Mouse (Mus musculus) layer of hippocampus, adult 18-20 months (tissue): ENCODE measurements at regions not wholly inside any gene's neighbourhood (a gene's known extent, or its start where the extent isn't known, plus 50 kb on each side); places are given as distances from the start of the nearest gene placed in this dataset.
A peak's percentile ranks its signal among the peaks of the same experiment; 100 is the strongest.

Experiments used
- DNase-seq, 2 experiments: peaks; one replicate each; pipeline ENCODE4 v3.0.0; 2022; ENCODE audit warnings: low spot score in 2 of 2

DNA sequence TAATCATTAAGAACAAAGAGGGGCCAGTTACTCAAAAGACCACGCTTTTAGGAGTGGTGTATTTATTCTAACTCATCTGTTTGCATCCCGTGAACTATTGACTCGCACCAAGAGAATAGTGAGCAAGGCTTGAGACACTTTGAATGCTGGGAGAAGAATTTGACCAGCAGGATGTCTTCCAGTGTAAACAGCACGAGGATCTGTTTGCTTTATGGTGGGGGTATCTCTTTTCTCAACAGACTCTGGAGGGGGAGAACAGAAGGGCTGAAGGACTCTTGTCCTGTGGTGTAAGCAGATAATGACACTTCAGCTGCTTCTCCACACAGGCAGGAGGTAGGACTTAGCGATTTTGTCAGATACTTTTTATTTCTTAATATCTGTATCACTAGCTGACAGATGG, 168.0 kb downstream of the Dact1 start:
- no peak for DNase-seq

DNA sequence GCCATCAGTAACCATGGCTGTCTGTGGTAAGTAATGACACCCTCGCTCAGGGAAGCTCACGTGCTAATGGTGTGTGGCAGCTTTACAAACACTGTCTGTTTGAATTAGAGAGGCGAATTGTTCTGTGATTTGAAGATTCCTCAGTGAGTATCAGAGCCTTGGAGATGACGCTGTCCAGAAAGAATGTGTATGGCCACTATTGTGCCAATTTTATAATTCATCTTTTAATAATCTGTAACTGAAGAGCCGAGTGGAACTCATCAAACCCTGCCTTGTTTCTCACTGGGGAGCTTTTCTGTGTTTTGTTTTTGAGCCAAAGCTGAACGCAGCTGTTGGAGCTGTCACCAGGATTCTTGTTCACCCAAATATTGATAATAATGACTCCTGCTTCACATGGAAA, 171.7 kb downstream of the Dact1 start:
- DNase-seq = peak in 1 of 2 experiments; percentile 35

DNA sequence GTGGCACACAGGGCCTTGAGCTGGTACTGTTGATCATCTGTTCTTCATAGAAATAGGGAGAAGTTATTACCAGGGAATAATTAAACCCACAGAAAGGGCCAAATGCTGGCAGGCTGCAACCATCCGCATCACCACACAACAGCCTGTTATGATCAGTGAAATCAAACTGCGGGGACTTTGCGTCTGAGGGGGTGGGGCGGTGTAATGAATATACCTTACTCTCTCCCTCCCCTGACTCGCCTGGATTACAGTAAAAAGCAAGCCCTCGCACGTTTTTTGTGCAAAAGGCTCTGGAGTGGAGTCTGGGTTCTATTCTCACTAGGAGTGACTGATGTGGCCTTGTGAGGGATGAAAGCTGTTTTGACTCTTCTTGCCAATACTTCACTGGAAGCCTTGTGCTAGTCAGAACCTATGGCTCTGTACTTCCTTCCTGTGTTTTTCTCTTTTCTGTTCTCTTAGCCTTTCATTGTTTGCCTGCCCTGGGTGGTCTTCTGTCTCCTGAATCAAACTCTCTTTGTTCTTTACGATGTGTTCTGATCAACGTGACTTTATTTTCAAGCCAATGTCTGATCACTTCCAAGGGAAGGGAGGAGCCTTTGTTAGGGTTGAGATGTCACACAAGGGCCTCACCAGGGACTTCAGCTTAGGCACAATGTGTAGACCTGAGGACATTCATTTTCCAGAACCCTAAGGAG, 172.4 kb downstream of the Dact1 start:
- peak; percentile 48 to 73 for DNase-seq

DNA sequence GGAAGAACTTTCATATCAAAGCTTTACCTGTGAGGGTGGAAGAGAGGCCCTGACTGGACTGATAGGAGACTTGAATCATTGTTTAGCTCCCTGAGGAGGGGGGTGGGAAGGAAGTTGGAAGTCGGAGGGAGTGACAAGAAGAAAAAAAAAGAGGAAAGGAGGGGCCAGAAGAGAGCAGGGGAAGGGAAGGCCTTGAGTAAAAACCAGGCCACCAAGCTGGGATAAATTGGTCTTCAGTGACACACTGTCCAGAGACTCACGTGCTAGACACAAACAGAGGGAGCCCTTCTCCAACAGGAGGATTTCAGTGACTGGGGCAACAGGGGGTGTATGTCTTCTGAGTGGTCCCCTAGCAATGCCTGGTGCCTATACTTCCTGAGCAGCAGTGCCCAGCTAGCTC, 172.9 kb downstream of the Dact1 start:
- DNase-seq = no peak

GRCm38 (mm10) chr12:71483536-71484165, 174.0 kb downstream of the Dact1 start:
- no peak for DNase-seq

GRCm38 (mm10) chr12:71484286-71484685, 174.6 kb downstream of the Dact1 start:
- DNase-seq = no peak

DNA sequence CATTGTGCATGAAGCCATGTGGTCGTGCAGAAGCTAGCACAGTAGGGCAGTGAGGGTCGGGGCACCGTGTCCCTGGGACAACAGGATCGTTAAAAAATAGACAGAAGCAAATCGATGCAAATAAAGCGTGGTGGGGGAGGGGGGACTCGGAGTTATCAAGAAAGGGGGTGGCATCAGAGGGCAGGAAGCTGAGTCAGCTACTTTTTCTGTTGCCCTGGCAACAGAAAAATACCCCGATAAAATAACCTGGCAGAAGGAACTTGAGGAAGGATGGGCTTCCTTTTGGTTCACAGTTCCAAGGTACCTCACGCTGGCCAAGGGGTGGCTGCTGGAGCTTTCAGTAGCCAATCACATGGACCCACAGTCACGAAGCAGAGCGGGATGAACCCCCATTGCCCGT, 176.4 kb downstream of the Dact1 start:
- no peak for DNase-seq

DNA sequence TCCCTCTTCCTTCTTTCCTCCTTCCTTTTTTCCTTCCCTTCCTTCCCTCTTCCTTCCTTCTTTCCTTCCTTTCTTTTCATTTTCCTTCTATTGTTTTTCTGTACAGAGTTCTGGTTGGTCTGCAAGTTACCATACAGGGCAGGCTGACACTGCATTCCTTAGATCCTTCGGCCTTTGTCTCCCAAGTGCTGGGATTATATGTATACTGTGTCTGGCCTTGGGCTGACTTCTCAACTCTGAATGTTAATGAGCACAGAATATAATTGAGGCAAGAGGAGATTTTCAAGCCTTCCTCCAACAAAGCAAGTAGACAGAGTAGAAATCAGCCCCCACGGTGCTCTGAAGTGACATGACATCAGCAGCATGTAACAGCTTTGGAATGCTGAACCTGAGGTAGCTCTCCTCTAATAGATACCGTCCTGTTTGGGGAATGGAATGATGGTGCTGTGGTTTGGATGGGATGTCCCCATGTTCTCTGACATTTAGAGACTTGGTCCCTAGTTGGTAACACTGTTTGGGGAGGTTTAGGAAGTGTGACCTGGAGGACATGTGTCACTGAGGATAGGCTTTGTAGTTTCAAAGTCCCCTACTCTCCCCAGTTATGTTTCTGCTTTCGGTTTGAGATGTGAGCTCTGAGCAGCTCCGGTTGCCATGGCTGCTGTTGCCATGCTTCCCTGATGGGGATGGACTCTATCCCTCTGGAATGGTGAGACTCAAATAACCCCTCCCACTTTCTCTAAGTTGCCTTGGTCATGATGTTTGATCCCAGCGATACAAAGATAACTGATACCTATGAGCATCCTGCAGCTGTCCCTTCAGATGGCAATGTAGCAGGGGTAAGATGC, 178.1 kb downstream of the Dact1 start:
- DNase-seq = peak; percentile 7 to 35

DNA sequence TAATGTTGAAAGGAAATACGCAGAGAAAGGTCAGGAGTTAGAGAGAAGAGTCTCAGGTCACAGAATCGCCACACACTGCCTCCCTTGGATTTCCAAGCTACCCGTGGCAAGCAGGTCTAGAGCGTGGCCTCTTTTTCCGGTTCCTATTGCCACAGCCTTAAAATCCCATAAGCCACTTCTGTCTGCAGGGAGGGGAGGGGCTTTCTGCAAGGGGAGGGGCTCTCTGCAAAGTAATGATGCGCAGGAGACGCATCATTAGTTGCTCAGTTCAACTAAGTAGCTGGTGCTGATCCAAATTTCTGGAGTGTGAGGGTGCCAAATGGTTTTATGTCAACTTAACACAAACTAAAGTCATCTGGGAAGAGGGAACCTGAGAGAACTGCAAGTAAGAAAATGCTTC, 179.6 kb downstream of the Dact1 start:
- no peak for DNase-seq

GRCm38 (mm10) chr12:71494803-71495293, 185.2 kb downstream of the Dact1 start:
- DNase-seq = peak in 1 of 2 experiments; percentile 18

GRCm38 (mm10) chr12:71498246-71499029, 188.8 kb downstream of the Dact1 start:
- DNase-seq = no peak

DNA sequence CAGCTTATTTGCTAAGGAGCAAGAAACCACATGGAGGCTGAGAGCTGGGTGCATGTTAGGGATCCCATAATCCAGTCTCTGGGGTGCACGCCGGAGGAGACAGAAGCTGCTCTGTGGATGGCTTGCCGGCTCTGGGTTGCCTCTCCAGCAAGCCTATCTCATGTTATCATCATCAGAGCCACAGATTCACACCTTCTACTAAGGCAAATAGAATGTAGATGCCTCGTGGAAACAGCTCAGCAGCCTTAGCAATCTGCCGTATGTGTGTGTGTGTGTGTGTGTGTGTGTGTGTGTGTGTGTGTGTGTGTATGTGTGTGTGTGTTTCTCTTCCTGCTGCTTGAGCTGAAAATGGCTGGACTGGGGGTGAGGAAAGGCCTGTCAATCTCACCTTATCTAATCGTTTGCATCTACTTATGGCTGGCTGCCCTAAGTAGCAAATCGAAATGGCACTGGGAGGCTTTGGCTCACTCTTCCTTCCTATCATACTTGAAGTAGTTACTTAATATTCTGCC, 191.7 kb downstream of the Dact1 start:
- DNase-seq = no peak

DNA sequence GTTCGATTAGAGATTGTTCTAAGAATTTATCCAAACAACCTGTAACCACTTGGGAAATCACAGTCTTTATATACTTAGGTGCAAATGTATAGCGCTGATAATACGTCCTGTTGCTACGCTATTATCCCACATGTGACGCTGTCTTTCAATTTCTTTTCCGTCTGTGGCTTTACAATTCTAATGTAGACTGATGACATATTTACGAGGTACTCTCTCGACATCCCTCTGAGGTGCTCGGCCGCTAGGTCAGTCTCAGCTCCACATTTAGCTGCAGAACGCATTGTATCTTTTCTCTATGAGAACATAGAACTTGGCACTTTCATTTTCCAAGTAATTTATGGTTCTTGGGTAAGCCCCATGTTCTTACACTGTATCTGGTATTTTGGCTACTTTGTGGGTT, 193.6 kb downstream of the Dact1 start:
- DNase-seq = no peak

DNA sequence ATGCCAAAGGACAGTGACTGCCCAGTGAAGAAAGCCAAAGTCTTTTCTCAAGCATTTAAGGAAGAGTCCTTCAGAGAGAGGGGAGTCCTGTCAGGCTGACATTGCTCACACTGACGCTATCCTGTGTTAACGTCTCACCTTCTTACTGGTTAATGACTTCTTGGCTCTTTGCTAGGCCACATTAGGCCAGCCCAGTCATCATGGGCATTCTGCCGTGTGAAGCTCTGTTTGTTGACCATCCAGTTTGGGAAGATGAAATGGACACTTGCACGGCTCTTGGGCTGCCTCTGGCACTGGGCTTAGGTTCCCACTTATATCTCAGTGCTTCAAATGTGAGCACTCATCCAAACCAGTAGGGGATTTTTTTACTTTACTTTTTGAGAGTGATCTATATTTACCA, 196.5 kb downstream of the Dact1 start:
- no peak for DNase-seq

- no peak for DNase-seq
Measured at GRCm38 (mm10) chr12:71506716-71507115, 197.0 kb downstream of the Dact1 start.

DNA sequence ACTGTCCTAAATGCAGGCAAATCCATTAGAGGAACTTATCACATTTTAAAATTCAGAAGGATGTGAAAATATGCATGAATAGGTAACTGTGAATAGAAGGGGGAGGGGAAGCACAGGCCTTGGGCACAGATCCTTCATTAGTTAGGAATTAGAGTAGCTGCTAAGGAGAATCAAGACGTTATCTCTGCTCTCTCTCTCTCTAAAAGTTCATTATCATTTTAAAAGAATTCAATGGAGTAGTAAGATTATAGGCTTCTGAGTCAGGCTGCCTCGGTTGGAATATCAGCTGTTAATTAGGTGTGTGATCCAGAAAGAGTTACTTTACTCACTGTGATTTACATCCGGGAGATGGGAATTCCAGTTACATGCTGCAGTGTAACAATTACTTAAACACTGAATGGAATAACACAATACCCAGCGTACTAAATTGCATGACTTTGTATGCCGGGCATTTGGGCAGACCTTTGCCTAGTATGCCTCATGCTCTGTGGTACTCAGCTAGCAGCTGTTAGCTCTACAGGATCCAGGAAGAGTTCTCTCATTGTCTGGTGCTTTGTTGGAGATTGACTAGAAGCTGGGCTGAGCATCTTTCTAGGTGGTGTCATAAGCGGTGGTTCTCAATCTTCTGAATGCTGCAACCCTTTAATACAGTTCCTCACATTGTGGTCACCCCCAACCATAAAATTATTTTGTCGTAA, 203.4 kb downstream of the Dact1 start:
- DNase-seq = no peak

GRCm38 (mm10) chr12:71519520-71519919, 209.8 kb downstream of the Dact1 start:
- no peak for DNase-seq

GRCm38 (mm10) chr12:71521936-71522335, 212.3 kb downstream of the Dact1 start:
- no peak for DNase-seq

- no peak for DNase-seq
Measured at GRCm38 (mm10) chr12:71522451-71522850, 212.8 kb downstream of the Dact1 start.

DNA sequence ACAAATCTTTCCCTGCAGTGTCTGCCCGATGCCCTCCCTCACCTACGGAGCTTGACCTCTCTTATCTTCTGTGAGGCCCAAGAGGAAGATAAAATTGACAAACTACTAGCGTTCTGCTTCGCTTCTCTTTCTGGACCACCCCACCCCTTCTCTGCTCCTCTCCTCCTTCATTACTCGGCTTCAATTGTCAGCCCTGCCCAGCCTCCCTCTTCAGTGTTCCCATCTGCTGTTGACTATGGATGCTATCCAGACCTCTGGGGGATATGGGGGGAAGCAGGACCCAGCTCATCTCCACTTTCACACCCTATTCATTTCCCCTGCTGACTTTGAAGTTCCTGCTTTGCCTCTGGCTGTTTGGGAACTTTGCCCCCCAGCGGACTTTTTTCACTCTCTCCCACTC, 214.5 kb downstream of the Dact1 start:
- DNase-seq = no peak
